Comparison of ENCODE assay signal across 8 mouse cellular contexts in genomic region chr7:36709239-36709638, GRCm38 (mm10). TPM values are rescaled to one million over a fixed set of nuclear protein-coding genes. Genes with fewer than 3 reads are reported as not detected.
DNase-seq lines count a peak whose midpoint lies in the region; ATAC-seq and TF ChIP-seq lines count a peak whose summit lies in the region.

No protein-coding gene starts in this region.

- H3K9me3 ChIP-seq in forebrain, embryonic 14.5 days (replicated peaks; ENCODE audit: control insufficient read depth, low read length), result no peaks in the 10 kb centered on the region
- H3K9me3 ChIP-seq in intestine, embryonic 14.5 days (ENCODE audit: control insufficient read depth, low read length), result no peaks in the 10 kb centered on the region
- H3K9me3 ChIP-seq in midbrain, postnatal 0 days (ENCODE audit: low read length), result no peaks in the 10 kb centered on the region

- H3K4me3 ChIP-seq in cerebellum, adult 2 months (replicated peaks; ENCODE audit: insufficient read depth, low read depth, low read length), result no peak overlapping the region
- H3K4me3 ChIP-seq in C2C12 (ENCODE audit: insufficient read depth, poor library complexity, severe bottlenecking), result no peak overlapping the region
- H3K4me3 ChIP-seq in forebrain, embryonic 14.5 days (ENCODE audit: low read depth, low read length), result no peak overlapping the region
- H3K4me3 ChIP-seq in intestine, embryonic 14.5 days (ENCODE audit: low read depth, low read length), result no peak overlapping the region
- H3K4me3 ChIP-seq in midbrain, postnatal 0 days (ENCODE audit: low read depth, low read length), result no peak overlapping the region

- ATAC-seq in forebrain, embryonic 14.5 days, result peak; percentile 54
- ATAC-seq in intestine, embryonic 14.5 days (replicated peaks; ENCODE audit: low FRiP score, low TSS enrichment, low read depth), result peak; percentile 25; the same call in 1 of the 2 replicates
- no peak for ATAC-seq in midbrain, postnatal 0 days (ENCODE audit: low FRiP score)

- no peak for DNase-seq in cerebellum, adult 2 months
- DNase-seq in cerebellum, adult 11-12 months, result no peak
- peak; percentile 75 for DNase-seq in forebrain, embryonic 14.5 days (ENCODE audit: low spot score)
- DNase-seq in intestine, embryonic 14.5 days (ENCODE audit: low spot score), result no peak
- peak; percentile 58 for DNase-seq in midbrain, postnatal 0 days (ENCODE audit: low spot score)
- no peak for DNase-seq in left cerebral cortex, adult 9 months (ENCODE audit: low spot score in 2 of 2)
- DNase-seq in layer of hippocampus, adult 18-20 months (ENCODE audit: low spot score in 2 of 2), result no peak

- peaks cover 22% of the 10 kb centered on the region for H3K79me3 ChIP-seq in C2C12 (ENCODE audit: low read depth)

- 27% methylated on average over 2 of the region's 2 CpGs for WGBS in cerebellum, adult 2 months
- 5% methylated on average over 2 of the region's 2 CpGs for WGBS in forebrain, embryonic 14.5 days
- WGBS in intestine, embryonic 14.5 days, result 7% methylated on average over 2 of the region's 2 CpGs
- 19% methylated on average over 2 of the region's 2 CpGs for WGBS in midbrain, postnatal 0 days

- no peak overlapping the region for H3ac ChIP-seq in C2C12 (ENCODE audit: control insufficient read depth, insufficient read length, low read depth)

- TF ChIP-seq POLR2A in cerebellum, adult 2 months (IDR thresholded peaks at IDR 0.05; ENCODE audit: borderline replicate concordance, insufficient read depth, low read length), result no peak

- no peak overlapping the region for H3K4me2 ChIP-seq in forebrain, embryonic 14.5 days (ENCODE audit: low read length)
- no peak overlapping the region for H3K4me2 ChIP-seq in intestine, embryonic 14.5 days (ENCODE audit: low read length)
- H3K4me2 ChIP-seq in midbrain, postnatal 0 days (ENCODE audit: low read depth, low read length, poor library complexity, severe bottlenecking), result no peak overlapping the region

- H3K9ac ChIP-seq in forebrain, embryonic 14.5 days (ENCODE audit: low read length), result no peak overlapping the region
- H3K9ac ChIP-seq in intestine, embryonic 14.5 days (ENCODE audit: low read length), result no peak overlapping the region
- H3K9ac ChIP-seq in midbrain, postnatal 0 days (replicated peaks; ENCODE audit: low read length, poor library complexity, severe bottlenecking), result no peak overlapping the region

- peaks cover 10% of the 10 kb centered on the region for H3K4me1 ChIP-seq in cerebellum, adult 2 months (ENCODE audit: control insufficient read depth, insufficient read depth, low read length)
- peaks cover 40% of the 10 kb centered on the region for H3K4me1 ChIP-seq in forebrain, embryonic 14.5 days (ENCODE audit: control insufficient read depth, insufficient read depth, low read length)
- peaks cover 52% of the 10 kb centered on the region for H3K4me1 ChIP-seq in intestine, embryonic 14.5 days (replicated peaks; ENCODE audit: control insufficient read depth, insufficient read depth, low read length)
- no peaks in the 10 kb centered on the region; the same call in 1 of the 2 replicates for H3K4me1 ChIP-seq in midbrain, postnatal 0 days (ENCODE audit: insufficient read depth, low read length)

- H3K79me2 ChIP-seq in C2C12 (ENCODE audit: control insufficient read depth, insufficient read depth), result peaks cover 77% of the 10 kb centered on the region

- no peaks in the 10 kb centered on the region for H3K36me3 ChIP-seq in C2C12 (ENCODE audit: control insufficient read depth, insufficient read depth)
- H3K36me3 ChIP-seq in forebrain, embryonic 14.5 days (ENCODE audit: control insufficient read depth, insufficient read depth, low read length), result no peaks in the 10 kb centered on the region
- no peaks in the 10 kb centered on the region for H3K36me3 ChIP-seq in intestine, embryonic 14.5 days (ENCODE audit: control insufficient read depth, insufficient read depth, low read length)
- no peaks in the 10 kb centered on the region for H3K36me3 ChIP-seq in midbrain, postnatal 0 days (ENCODE audit: insufficient read depth, low read length)

- no peaks in the 10 kb centered on the region for H3K27me3 ChIP-seq in cerebellum, adult 2 months (ENCODE audit: control insufficient read depth, insufficient read depth, low read length)
- no peaks in the 10 kb centered on the region for H3K27me3 ChIP-seq in C2C12 (ENCODE audit: control insufficient read depth, insufficient read depth, insufficient read length)
- no peaks in the 10 kb centered on the region for H3K27me3 ChIP-seq in forebrain, embryonic 14.5 days (replicated peaks; ENCODE audit: control insufficient read depth, insufficient read depth, low read length)
- no peaks in the 10 kb centered on the region for H3K27me3 ChIP-seq in intestine, embryonic 14.5 days (replicated peaks; ENCODE audit: control insufficient read depth, insufficient read depth, low read length)
- no peaks in the 10 kb centered on the region for H3K27me3 ChIP-seq in midbrain, postnatal 0 days (ENCODE audit: insufficient read depth, low read length)

- 0 out of 2 replicates have a peak, but pooled peaks have one; percentile 12 for TF ChIP-seq CTCF in cerebellum, adult 2 months (IDR thresholded peaks at IDR 0.05; ENCODE audit: borderline replicate concordance, insufficient read depth, low read depth, low read length)
- TF ChIP-seq CTCF in C2C12 (IDR thresholded peaks at IDR 0.05; ENCODE audit: control insufficient read depth, insufficient read depth, insufficient read length), result peak; percentile 56
- peak; percentile 71 for TF ChIP-seq CTCF in midbrain, postnatal 0 days (IDR thresholded peaks at IDR 0.05)

- no peak overlapping the region for H3K27ac ChIP-seq in cerebellum, adult 2 months (ENCODE audit: insufficient read depth, low read length)
- no peak overlapping the region for H3K27ac ChIP-seq in forebrain, embryonic 14.5 days (ENCODE audit: low read depth, low read length)
- peak overlapping the region; percentile 83 for H3K27ac ChIP-seq in intestine, embryonic 14.5 days (ENCODE audit: low read depth)
- no peak overlapping the region for H3K27ac ChIP-seq in midbrain, postnatal 0 days (ENCODE audit: low read depth, low read length)

TF ChIP-seq in C2C12, 6 proteins besides CTCF, POLR2A, EP300 and RAD21:
- no peak for TF ChIP-seq FOSL1 (IDR thresholded peaks at IDR 0.05; ENCODE audit: insufficient read depth, low read length, poor library complexity, severe bottlenecking)
- TF ChIP-seq MYOD1 (IDR thresholded peaks at IDR 0.05; ENCODE audit: control insufficient read depth, insufficient read length, low read depth), result peak; percentile 69
TF ChIP-seq in C2C12: peak in this region for 1.

RNA-seq across cellular contexts. Expression of gene Tshz3, which starts 11.3 kb away (rescaled TPM):
- 12.5 and 13.5 TPM in 2 replicates for polyA plus RNA-seq in cerebellum, adult 2 months (2012; rRNA removed)
- 8.5 TPM for polyA plus RNA-seq in C2C12 (2012; fragmentation: generic; extraction: Trizol)
- 10.3 and 13.7 TPM in 2 replicates for polyA plus RNA-seq in forebrain, embryonic 14.5 days (2014; fragmentation: Nextera tagmentation; extraction: Ambion mirVana)
- polyA plus RNA-seq in intestine, embryonic 14.5 days (2014; fragmentation: Nextera tagmentation; extraction: Ambion mirVana), result 23.9 and 25.1 TPM in 2 replicates
- total RNA-seq in midbrain, postnatal 0 days (2014; rRNA removed), result 11.1 and 11.9 TPM in 2 replicates
- 5.1 and 6.7 TPM in 2 replicates for polyA plus RNA-seq in midbrain, postnatal 0 days (2015; fragmentation: Nextera tagmentation; extraction: Ambion mirVana)
- 10 to 100 TPM; 13.0 to 16.5 TPM for total RNA-seq in layer of hippocampus, adult 18-20 months (2021)

Comparison
In these comparisons a context has a peak if more than half of its experiments do, and no peak if none do; other contexts are left out.
1. DNase-seq: peak in forebrain, embryonic 14.5 days (single experiment) and midbrain, postnatal 0 days (single experiment); none in cerebellum, adult 2 months (0 of 2), cerebellum, adult 11-12 months (single experiment), intestine, embryonic 14.5 days (single experiment), left cerebral cortex, adult 9 months (0 of 2) and layer of hippocampus, adult 18-20 months (0 of 2).
2. CTCF ChIP-seq: peak in every context shown above with its lines; median percentile 71 in midbrain, postnatal 0 days; 56 in C2C12; 12 in cerebellum, adult 2 months.